Mouse (Mus musculus): ENCODE data around the gene Trim63. TPM values are rescaled to one million over a fixed set of nuclear protein-coding genes. Genes with fewer than 3 reads are reported as not detected.

Gene Trim63
- polyA plus RNA-seq, 1 experiment from 2014 or later = not detected

- Histone ChIP-seq H3K9ac (ENCODE audit: low read length) (peak within 1 kb of the TSS; percentile 21; the same call in 1 of the 2 replicates), H3K4me3 (ENCODE audit: low read depth, low read length) (peak within 1 kb of the TSS; percentile 14; the same call in 1 of the 2 replicates), H3K27ac (ENCODE audit: low read depth, low read length) (no peak within 1 kb of the TSS), H3K27me3 (replicated peaks; ENCODE audit: control insufficient read depth, insufficient read depth, low read length) (peaks cover 32% of the 10 kb centered on the region), H3K36me3 (ENCODE audit: control insufficient read depth, insufficient read depth, low read length) (no peaks in the 10 kb centered on the region), H3K4me2 (ENCODE audit: low read length) (peak within 1 kb of the TSS; percentile 28), H3K4me1 (ENCODE audit: control insufficient read depth, insufficient read depth, low read length) (no peaks in the 10 kb centered on the region), H3K9me3 (replicated peaks; ENCODE audit: control insufficient read depth, low read length) (0 out of 2 replicates have a peak, but pooled peaks cover 2% of the 10 kb centered on the region)
- 2% methylated on average over 55 of the region's 61 CpGs for WGBS
- no peak for ATAC-seq
- no peak for DNase-seq (ENCODE audit: low spot score)
Measured at GRCm38 (mm10) chr4:134343071-134344031, 28.4 kb downstream of the Trim63 start, which contains the start of gene Slc30a2. Gene Slc30a2, plus strand, starts transcription at chr4:134343181.

DNA sequence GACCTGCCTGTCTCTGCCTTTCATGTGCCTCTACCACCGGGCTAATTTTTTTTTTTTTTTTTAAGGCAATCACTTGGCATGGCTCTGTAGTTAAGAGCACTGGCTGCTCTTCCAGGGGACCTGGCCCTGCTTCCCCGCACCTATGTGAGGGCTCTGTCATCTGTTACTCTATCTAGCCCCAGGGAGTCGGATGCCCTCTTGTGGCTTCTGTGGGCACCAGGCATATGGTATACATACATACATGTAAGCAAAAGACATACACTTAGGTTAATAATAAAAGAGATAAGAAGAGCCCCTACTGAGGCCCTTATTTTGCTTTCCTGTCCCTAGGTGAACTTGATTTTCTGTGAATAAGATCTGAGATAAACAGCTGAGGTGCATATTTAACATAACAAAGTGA lies 29.7 kb downstream of the Trim63 start:
- no peaks in the 10 kb centered on the region for H3K4me1 ChIP-seq (ENCODE audit: control insufficient read depth, insufficient read depth, low read length)
- WGBS = 44% methylated on average over 3 of the region's 3 CpGs
- H3K36me3 ChIP-seq (ENCODE audit: control insufficient read depth, insufficient read depth, low read length) = no peaks in the 10 kb centered on the region
- no peak overlapping the region for H3K27ac ChIP-seq (ENCODE audit: low read depth, low read length)
- H3K27me3 ChIP-seq (replicated peaks; ENCODE audit: control insufficient read depth, insufficient read depth, low read length) = peaks cover 32% of the 10 kb centered on the region
- ATAC-seq (no peak), DNase-seq (ENCODE audit: low spot score) (no peak)
- 0 out of 2 replicates have a peak, but pooled peaks cover 2% of the 10 kb centered on the region for H3K9me3 ChIP-seq (replicated peaks; ENCODE audit: control insufficient read depth, low read length)
- H3K4me2 ChIP-seq (ENCODE audit: low read length) = no peak overlapping the region
- no peak overlapping the region for H3K4me3 ChIP-seq (ENCODE audit: low read depth, low read length)
- no peak overlapping the region for H3K9ac ChIP-seq (ENCODE audit: low read length)

DNA sequence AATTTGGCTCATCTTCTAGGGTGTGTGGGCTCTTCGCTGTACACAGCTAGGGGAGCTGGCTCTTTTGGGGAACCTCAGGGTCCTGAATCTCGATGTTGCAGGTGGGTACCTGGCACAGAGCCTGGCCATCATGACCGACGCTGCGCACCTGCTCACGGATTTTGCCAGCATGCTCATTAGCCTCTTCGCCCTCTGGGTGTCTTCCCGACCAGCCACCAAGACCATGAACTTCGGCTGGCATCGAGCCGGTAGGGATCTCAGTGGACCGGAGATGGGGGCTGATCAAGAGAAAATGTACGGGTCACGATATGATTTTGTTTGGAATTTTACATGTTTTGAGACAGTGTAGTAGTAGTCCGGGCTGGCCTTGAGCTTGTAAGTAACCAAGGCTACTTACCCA lies 30.9 kb downstream of the Trim63 start:
- ATAC-seq (no peak), DNase-seq (ENCODE audit: low spot score) (no peak)
- Histone ChIP-seq H3K4me3 (ENCODE audit: low read depth, low read length) (no peak overlapping the region), H3K27ac (ENCODE audit: low read depth, low read length) (no peak overlapping the region), H3K36me3 (ENCODE audit: control insufficient read depth, insufficient read depth, low read length) (no peaks in the 10 kb centered on the region), H3K9me3 (replicated peaks; ENCODE audit: control insufficient read depth, low read length) (0 out of 2 replicates have a peak, but pooled peaks cover 2% of the 10 kb centered on the region), H3K4me2 (ENCODE audit: low read length) (no peak overlapping the region), H3K9ac (ENCODE audit: low read length) (no peak overlapping the region), H3K4me1 (ENCODE audit: control insufficient read depth, insufficient read depth, low read length) (no peaks in the 10 kb centered on the region), H3K27me3 (replicated peaks; ENCODE audit: control insufficient read depth, insufficient read depth, low read length) (peaks cover 32% of the 10 kb centered on the region)
- WGBS = 89% methylated on average over 15 of the region's 15 CpGs

- Histone ChIP-seq H3K4me3 (ENCODE audit: low read depth, low read length) (no peak overlapping the region), H3K36me3 (ENCODE audit: control insufficient read depth, insufficient read depth, low read length) (no peaks in the 10 kb centered on the region), H3K27me3 (replicated peaks; ENCODE audit: control insufficient read depth, insufficient read depth, low read length) (peaks cover 18% of the 10 kb centered on the region), H3K4me2 (ENCODE audit: low read length) (no peak overlapping the region), H3K9ac (ENCODE audit: low read length) (no peak overlapping the region), H3K9me3 (replicated peaks; ENCODE audit: control insufficient read depth, low read length) (no peaks in the 10 kb centered on the region), H3K4me1 (ENCODE audit: control insufficient read depth, insufficient read depth, low read length) (no peaks in the 10 kb centered on the region), H3K27ac (ENCODE audit: low read depth, low read length) (no peak overlapping the region)
- ATAC-seq (no peak), DNase-seq (ENCODE audit: low spot score) (no peak)
- WGBS = 80% methylated on average over 11 of the region's 11 CpGs
Measured at GRCm38 (mm10) chr4:134348078-134348477, 33.2 kb downstream of the Trim63 start.

DNA sequence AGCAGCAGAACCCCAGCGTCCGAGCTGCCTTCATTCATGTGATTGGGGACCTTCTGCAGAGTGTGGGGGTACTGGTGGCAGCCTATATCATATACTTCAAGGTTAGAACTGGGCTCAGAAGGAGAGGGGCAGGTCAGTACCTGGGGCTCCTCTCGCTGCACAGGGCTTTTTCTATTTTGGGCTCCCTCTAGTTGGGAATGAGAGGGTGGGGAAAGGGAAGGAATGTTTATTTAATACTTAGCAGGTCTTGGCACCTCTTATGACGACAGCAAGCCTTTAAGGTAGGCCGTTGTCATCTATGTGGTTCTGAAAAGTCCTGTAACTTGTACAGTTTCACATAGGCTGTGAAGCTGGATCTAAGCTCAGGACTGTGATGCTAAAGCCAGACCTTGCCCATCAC lies 33.6 kb downstream of the Trim63 start:
- ATAC-seq = no peak
- H3K9me3 ChIP-seq (replicated peaks; ENCODE audit: control insufficient read depth, low read length) = no peaks in the 10 kb centered on the region
- H3K4me2 ChIP-seq (ENCODE audit: low read length) = no peak overlapping the region
- DNase-seq (ENCODE audit: low spot score) = no peak
- H3K27me3 ChIP-seq (replicated peaks; ENCODE audit: control insufficient read depth, insufficient read depth, low read length) = peaks cover 13% of the 10 kb centered on the region
- H3K4me3 ChIP-seq (ENCODE audit: low read depth, low read length) = no peak overlapping the region
- H3K4me1 ChIP-seq (ENCODE audit: control insufficient read depth, insufficient read depth, low read length) = no peaks in the 10 kb centered on the region
- H3K9ac ChIP-seq (ENCODE audit: low read length) = no peak overlapping the region
- H3K27ac ChIP-seq (ENCODE audit: low read depth, low read length) = no peak overlapping the region
- WGBS = 77% methylated on average over 5 of the region's 5 CpGs
- no peaks in the 10 kb centered on the region for H3K36me3 ChIP-seq (ENCODE audit: control insufficient read depth, insufficient read depth, low read length)

DNA sequence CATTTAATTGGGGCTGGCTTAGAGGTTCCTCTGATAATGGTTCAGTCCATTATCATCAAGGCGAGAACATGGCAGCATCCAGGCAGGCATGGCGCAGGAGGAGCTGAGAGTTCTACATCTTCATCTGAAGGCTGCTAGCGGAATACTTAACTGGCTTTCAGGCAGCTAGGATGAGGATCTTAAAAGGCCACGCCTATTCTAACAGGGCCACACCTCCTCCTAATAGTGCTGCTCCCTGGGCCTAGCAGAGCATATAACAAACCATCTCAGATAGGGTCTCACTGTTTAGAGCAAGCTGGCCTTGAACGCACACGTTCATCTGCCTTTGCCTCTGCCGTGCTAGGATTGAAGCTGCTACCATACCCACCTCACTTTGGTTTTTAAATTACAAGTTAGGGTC lies 34.9 kb downstream of the Trim63 start:
- no peak overlapping the region for H3K4me3 ChIP-seq (ENCODE audit: low read depth, low read length)
- ATAC-seq = no peak
- 82% methylated on average over 7 of the region's 7 CpGs for WGBS

DNA sequence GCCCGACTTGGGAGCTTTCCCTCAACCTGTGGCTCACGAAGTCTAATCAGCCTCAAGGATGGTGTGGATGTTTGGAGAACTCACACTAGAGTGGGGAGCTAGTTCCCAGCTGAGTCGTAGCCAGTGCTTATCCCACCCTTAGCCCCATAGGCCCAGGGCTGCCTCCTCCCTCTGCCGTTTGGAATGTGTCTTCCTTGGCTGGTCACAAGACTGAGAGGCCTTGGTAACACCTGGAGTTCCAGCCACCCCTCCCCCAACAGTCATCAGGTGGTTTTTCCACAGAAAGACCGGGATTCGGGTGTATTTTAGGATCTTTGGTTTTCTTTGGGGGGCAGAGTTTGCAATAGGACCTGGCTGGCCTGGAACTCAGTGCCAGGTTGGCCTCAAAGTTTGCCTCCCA lies 35.7 kb downstream of the Trim63 start:
- Histone ChIP-seq H3K27me3 (replicated peaks; ENCODE audit: control insufficient read depth, insufficient read depth, low read length) (peaks cover 1% of the 10 kb centered on the region; the same call in 1 of the 2 replicates), H3K27ac (ENCODE audit: low read depth, low read length) (no peak overlapping the region), H3K4me3 (ENCODE audit: low read depth, low read length) (no peak overlapping the region), H3K4me2 (ENCODE audit: low read length) (no peak overlapping the region), H3K36me3 (ENCODE audit: control insufficient read depth, insufficient read depth, low read length) (no peaks in the 10 kb centered on the region), H3K9me3 (replicated peaks; ENCODE audit: control insufficient read depth, low read length) (no peaks in the 10 kb centered on the region), H3K9ac (ENCODE audit: low read length) (no peak overlapping the region), H3K4me1 (ENCODE audit: control insufficient read depth, insufficient read depth, low read length) (no peaks in the 10 kb centered on the region)
- DNase-seq (ENCODE audit: low spot score) (no peak), ATAC-seq (no peak)
- 89% methylated on average over 6 of the region's 6 CpGs for WGBS

More for the DNA sequence above, 34.9 kb downstream of the Trim63 start:
- Histone ChIP-seq H3K27me3 (replicated peaks; ENCODE audit: control insufficient read depth, insufficient read depth, low read length) (peaks cover 6% of the 10 kb centered on the region; the same call in 1 of the 2 replicates), H3K4me1 (ENCODE audit: control insufficient read depth, insufficient read depth, low read length) (no peaks in the 10 kb centered on the region), H3K27ac (ENCODE audit: low read depth, low read length) (no peak overlapping the region), H3K36me3 (ENCODE audit: control insufficient read depth, insufficient read depth, low read length) (no peaks in the 10 kb centered on the region), H3K9ac (ENCODE audit: low read length) (no peak overlapping the region), H3K4me2 (ENCODE audit: low read length) (no peak overlapping the region), H3K9me3 (replicated peaks; ENCODE audit: control insufficient read depth, low read length) (no peaks in the 10 kb centered on the region)
- no peak for DNase-seq (ENCODE audit: low spot score)

GRCm38 (mm10) chr4:134351329-134352260 lies 36.7 kb downstream of the Trim63 start:
- WGBS = 63% methylated on average over 18 of the region's 18 CpGs
- no peaks in the 10 kb centered on the region for H3K27me3 ChIP-seq (replicated peaks; ENCODE audit: control insufficient read depth, insufficient read depth, low read length)
- no peak overlapping the region for H3K9ac ChIP-seq (ENCODE audit: low read length)
- no peak for DNase-seq (ENCODE audit: low spot score)
- no peak for ATAC-seq
- H3K4me1 ChIP-seq (ENCODE audit: control insufficient read depth, insufficient read depth, low read length) = no peaks in the 10 kb centered on the region
- H3K27ac ChIP-seq (ENCODE audit: low read depth, low read length) = no peak overlapping the region
- no peak overlapping the region for H3K4me2 ChIP-seq (ENCODE audit: low read length)
- no peaks in the 10 kb centered on the region for H3K36me3 ChIP-seq (ENCODE audit: control insufficient read depth, insufficient read depth, low read length)
- no peak overlapping the region for H3K4me3 ChIP-seq (ENCODE audit: low read depth, low read length)
- no peaks in the 10 kb centered on the region for H3K9me3 ChIP-seq (replicated peaks; ENCODE audit: control insufficient read depth, low read length)
